Mouse (Mus musculus) brain, embryonic 14.5 days (tissue): ENCODE measurements around the gene Trim25.
"Not testable (repeated sequence)": the region's sequence is repeated elsewhere in the genome, so short reads cannot be mapped to it uniquely, and the experiment has no call there.

Experiments
- CTCF ChIP-seq: fragments of 200-500 bp; IDR thresholded peaks from 2 replicates; pipeline ENCODE4 v1.5.1; 2012; ENCODE audit warnings: inconsistent platforms, mild to moderate bottlenecking, moderate library complexity, borderline replicate concordance; ENCODE audit not compliant: insufficient read depth, insufficient read length; ENCODE audit errors: extremely low read depth
- POLR2A ChIP-seq: fragments of 200-500 bp; IDR thresholded peaks from 2 replicates; pipeline ENCODE4 v1.6.1; 2012; ENCODE audit warnings: mild to moderate bottlenecking, inconsistent platforms, borderline replicate concordance; ENCODE audit not compliant: poor library complexity, insufficient read depth, insufficient read length, severe bottlenecking; ENCODE audit errors: extremely low read depth

GRCm38 (mm10) chr11:88997343-88997742 lies 1.8 kb upstream of the Trim25 start:
- not testable (repeated sequence) for TF ChIP-seq CTCF, POLR2A
